Mouse (Mus musculus): ENCODE measurements around the gene Cox17.

Cox17 gene

DNA sequence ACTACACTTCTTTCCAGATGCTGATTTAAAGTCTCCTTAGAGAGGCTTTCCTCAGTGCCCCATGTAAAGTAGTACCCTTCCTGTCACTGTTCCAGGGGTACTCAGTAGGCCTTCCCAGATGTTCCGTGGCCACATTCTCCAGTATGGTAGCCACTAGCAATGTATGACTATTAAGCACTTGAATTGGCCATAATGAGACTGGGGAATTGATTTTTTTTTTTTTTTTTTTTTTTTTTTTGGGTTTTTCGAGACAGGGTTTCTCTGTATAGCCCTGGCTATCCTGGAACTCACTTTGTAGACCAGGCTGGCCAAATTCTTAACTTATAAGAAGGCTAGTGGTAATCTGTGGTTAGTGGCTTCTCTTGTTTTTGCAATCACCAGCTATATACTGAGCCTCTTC lies 3.1 kb downstream of the Cox17 start:
- DNase-seq (ENCODE audit: low read depth, low spot score): no peak

DNA sequence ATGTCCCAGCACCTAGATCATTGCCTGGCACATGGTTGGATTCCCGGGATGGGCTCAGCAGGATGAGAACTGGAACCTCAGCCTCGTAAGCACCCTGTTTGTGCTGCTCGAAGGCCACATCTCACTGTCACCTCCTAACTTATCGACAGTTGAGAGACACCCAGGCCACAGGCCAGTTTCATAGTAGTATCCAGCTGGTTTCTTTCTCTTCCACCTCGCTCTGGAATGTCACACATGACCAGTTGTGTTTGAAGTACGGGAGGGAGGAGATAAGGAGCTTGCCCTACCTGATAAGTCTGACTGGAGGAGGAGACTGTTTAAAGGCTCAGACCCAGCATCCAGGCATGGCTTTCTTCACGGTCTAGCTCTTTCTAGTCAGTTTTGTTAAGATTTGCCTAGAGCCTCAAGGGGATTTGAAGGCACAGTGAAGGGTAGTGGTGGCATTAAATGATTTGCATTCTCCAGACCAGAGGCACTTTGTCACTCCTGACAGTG lies 3.6 kb downstream of the Cox17 start:
- DNase-seq (ENCODE audit: low read depth, low spot score): no peak

DNA sequence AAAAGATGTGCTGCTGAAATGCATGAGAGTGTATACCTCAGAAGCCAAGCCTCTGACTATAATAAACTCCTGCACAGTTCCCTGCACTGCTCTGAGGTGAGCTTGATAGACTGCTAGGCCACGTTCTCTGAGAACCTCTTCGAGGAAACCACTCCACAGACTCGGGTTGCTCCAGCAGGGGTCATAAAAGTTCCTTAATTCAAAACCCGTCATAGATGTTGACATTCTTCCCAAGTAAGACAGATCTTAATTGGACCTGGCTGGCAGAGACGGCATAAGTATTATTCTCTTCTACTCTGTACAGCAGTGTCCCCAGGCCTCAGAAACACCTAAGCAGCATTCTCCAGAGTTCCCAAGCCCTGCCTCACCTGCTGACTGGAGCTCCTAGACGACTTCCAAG lies 4.1 kb downstream of the Cox17 start:
- DNase-seq (ENCODE audit: low read depth, low spot score): no peak

- DNase-seq (ENCODE audit: low read depth, low spot score): no peak
Measured at GRCm38 (mm10) chr16:38352031-38352430, 5.2 kb downstream of the Cox17 start.

DNA sequence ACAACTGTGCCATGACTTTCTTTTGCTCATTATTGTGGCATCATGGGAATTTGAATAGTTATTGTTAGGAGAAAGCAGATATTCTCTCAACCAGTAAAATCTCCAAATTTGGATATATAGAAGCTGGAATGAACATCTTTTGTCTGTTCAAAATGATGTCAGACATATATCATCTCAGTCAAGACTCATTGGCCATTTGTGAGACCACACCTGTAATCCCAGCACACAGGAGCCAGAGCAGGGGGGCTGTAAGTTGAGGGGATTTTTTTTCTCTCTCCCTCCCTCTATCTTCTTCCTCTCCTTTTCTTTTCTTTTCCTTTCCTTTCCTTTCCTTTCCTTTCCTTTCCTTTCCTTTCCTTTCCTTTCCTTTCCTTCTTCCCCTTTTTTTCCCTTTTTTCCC lies 6.1 kb downstream of the Cox17 start:
- no peak for DNase-seq (ENCODE audit: low read depth, low spot score)

DNA sequence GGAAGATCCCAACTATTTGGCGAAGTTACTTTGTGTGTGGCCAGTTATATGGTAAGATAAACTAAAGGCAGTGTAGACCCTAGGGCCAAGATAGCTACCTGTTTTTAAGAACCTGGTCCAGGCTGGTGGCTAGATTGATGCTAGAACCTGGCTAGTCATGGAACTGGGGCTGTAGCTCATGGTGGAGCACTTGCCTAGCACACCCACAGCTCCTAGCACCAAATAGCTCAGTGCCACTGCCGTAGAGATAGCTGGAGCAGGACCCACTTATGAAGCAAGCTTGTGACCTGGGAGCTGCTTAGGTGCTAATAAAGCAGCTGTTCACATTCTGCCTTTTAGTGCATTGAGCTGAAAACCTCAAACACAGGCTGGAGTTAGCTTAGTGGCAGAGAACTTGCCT lies 6.9 kb downstream of the Cox17 start:
- no peak for DNase-seq (ENCODE audit: low read depth, low spot score)

DNA sequence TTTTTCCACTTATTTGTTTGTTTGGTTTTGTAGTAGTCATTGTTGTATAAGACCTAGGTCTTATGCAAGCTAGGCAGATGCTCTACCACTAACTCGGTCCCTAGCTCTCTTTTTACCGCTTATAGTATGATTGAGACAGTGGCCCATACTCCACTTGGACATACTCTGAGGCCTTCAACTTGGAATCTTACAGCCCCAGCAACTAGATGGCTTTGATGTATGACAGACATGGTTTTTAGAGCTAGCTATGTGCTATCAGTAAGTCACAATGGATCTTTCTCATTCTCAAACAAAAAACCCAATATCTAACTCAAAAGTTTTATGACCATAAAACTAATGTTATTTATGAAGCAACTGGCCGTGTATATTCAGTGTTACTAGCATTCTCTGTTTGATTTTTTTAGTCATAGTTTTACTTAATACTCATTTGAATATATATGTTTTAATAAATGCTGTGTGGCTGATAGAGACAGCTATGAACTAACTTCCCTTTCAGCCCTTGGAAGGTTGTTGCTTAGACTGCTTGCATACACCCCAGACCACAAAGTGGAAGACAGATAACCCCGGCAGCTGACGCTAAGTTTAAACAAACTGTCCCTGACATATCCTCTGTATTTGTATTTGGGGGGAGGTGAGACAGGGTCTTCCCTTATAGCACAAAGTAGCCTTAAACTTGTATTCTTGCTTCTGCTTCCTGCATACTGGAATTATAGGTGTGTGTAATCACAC lies 7.6 kb downstream of the Cox17 start:
- DNase-seq (ENCODE audit: low read depth, low spot score): no peak

- no peak for DNase-seq (ENCODE audit: low read depth, low spot score)
Measured at GRCm38 (mm10) chr16:38358256-38358812, 11.5 kb downstream of the Cox17 start.

- no peak for DNase-seq (ENCODE audit: low read depth, low spot score)
Measured at GRCm38 (mm10) chr16:38359241-38359640, 12.4 kb downstream of the Cox17 start.

DNA sequence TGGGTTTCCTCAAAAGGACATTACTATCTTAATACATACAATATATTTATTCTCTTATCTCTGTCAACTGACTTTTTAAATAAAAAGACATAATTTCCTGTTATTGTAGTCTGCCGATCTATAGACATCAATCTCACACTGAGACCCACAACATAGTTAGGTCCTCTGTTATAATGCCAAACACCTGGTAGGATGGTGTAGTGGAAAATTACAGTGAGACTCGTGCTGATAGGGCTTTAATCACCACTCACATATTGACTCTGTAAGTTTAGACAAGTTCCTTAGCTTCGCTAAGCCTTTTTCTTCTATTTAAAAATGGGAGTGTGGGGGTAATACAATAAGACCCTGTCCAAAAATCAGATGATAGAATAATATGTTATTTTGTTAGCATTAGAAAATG lies 13.1 kb downstream of the Cox17 start:
- no peak for DNase-seq (ENCODE audit: low read depth, low spot score)

DNA sequence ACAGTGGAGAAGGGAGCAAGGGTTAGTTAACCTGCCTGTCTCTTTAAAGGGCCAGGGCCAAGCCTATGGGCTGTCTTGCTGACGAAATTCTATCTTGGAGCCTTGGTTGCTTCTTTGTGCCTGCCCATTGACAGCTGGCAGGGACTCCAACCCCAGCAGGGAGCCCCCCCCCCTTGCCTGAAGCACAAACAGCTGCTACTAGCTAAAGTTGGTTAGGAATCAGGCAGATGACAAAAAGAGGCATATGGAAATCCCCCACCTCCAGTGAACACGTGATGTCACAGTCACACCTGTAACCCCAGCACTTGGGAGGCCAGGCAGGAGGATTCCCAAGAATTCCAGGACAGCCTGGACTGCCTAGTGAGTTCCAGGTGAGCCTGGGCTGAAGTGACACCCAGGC lies 13.5 kb downstream of the Cox17 start:
- DNase-seq (ENCODE audit: low read depth, low spot score): no peak

- no peak for DNase-seq (ENCODE audit: low read depth, low spot score)
Measured at GRCm38 (mm10) chr16:38361933-38362332, 15.1 kb downstream of the Cox17 start, which contains the start of gene Popdc2. TSS of gene Popdc2 (plus strand) at chr16:38362209.

- DNase-seq (ENCODE audit: low read depth, low spot score): no peak
Measured at GRCm38 (mm10) chr16:38362493-38363255, 15.9 kb downstream of the Cox17 start.

GRCm38 (mm10) chr16:38363256-38363595 lies 16.4 kb downstream of the Cox17 start:
- DNase-seq (ENCODE audit: low read depth, low spot score): no peak

- no peak for DNase-seq (ENCODE audit: low read depth, low spot score)
Measured at GRCm38 (mm10) chr16:38363657-38364056, 16.9 kb downstream of the Cox17 start.

DNA sequence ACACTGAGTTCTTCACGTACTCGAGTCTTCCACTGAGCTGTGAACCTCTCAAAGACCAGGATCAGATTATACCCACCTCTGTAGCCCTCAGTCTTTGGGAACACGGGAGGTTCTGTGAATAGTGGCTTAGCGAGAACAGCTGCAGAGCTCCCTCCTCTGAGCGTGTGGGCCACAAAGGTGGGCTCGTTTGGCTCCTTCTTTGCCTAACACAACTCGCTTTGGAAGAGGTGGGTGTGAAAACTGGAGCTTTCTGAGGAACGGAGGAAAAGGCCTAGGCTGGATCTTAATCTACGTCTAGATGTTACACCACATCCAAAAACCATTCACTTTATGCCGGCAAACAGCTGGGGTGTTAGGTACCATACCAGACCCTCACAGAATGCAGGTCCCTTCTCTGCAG lies 18.6 kb downstream of the Cox17 start:
- no peak for DNase-seq (ENCODE audit: low read depth, low spot score)

GRCm38 (mm10) chr16:38366231-38366630 lies 19.4 kb downstream of the Cox17 start:
- DNase-seq (ENCODE audit: low read depth, low spot score): no peak

DNA sequence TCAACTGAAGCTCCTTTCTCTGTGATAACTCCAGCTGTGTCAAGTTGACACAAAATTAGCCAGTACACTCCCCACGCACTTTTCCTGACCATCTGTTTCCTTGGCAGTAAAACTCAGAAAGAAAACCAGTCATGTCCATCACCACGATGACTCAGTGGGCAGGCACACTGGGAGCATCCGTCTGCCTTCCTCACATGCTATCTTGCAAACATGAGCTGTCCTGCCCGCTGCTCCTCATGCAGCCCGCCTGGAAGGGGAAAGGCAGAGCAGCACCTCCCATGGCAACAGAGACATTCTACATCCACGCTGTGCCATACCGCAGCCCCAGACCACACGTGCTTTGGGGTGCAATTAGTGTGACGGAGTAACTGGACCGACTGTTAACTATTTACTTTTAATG lies 21.5 kb downstream of the Cox17 start:
- no peak for DNase-seq (ENCODE audit: low read depth, low spot score)

- DNase-seq (ENCODE audit: low read depth, low spot score): no peak
Measured at GRCm38 (mm10) chr16:38369000-38369399, 22.2 kb downstream of the Cox17 start.

DNA sequence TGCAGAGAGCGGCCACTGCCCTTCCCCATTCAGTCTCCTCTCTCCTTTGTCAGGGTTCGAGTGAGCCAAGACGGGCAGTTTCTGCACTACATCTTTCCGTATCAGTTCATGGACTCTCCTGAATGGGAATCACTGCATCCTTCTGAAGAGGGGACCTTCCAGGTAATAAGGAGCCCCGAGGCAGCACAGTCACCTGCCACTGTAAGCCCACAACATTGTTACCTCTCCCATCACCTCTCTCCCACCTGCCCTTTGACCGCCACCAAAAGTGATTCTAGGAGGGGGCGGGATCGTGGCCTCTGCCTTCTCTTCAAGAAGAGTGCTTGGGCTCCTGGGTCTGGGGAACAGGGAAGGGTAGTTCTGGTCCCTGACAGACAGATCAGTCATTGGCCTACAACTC lies 22.6 kb downstream of the Cox17 start:
- no peak for DNase-seq (ENCODE audit: low read depth, low spot score)

DNA sequence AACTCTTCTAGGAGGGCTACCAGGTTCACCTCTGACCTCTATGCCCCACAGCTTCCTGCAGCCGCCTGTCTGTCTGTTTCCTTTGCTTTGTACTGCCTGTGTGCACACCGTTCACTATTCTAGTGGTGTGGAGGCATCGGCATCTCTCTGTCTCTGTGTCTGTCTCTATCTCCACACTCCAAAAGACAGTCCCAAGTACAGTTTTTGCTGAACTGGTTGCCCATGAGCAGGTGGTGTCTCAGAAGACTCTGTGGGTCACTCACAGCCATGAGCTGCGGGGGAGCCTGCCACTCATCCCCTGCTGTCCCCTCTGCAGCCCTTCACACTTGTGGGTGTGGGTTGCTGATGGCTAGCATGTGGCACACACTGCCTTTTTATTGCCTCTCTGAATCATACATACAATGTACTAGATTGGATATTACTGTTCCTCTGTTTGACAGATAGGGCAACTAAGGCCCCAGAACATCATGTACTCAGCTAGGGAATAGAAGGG lies 23.2 kb downstream of the Cox17 start:
- DNase-seq (ENCODE audit: low read depth, low spot score): no peak

- no peak for DNase-seq (ENCODE audit: low read depth, low spot score)
Measured at GRCm38 (mm10) chr16:38370633-38371374, 24.0 kb downstream of the Cox17 start.
